Mouse (Mus musculus) ES-Bruce4 (cell line): ENCODE data around the gene Med21. TPM values are rescaled to one million over a fixed set of nuclear protein-coding genes. Genes with fewer than 3 reads are reported as not detected.

ENCODE experiments used
- H3K27ac ChIP-seq: 2 replicates; pipeline ENCODE4 v1.5.1; 2012; ENCODE audit warnings: low read length, inconsistent platforms; ENCODE audit not compliant: insufficient read depth
- H3K27me3 ChIP-seq: 2 replicates; pipeline ENCODE4 v1.6.1; 2012; ENCODE audit warnings: mild to moderate bottlenecking, low read length, inconsistent platforms; ENCODE audit not compliant: control insufficient read depth, poor library complexity, insufficient read depth, severe bottlenecking
- H3K36me3 ChIP-seq: 2 replicates; pipeline ENCODE4 v1.6.1; 2012; ENCODE audit warnings: inconsistent platforms, mild to moderate bottlenecking, low read length, moderate library complexity; ENCODE audit not compliant: control insufficient read depth, poor library complexity, insufficient read depth, severe bottlenecking
- H3K4me1 ChIP-seq: one replicate; pipeline ENCODE4 v1.8.1; 2011; ENCODE audit warnings: low read length; ENCODE audit not compliant: control insufficient read depth, insufficient read depth
- H3K4me3 ChIP-seq: 2 replicates; pipeline ENCODE4 v1.5.1; 2011; ENCODE audit warnings: low read depth, mild to moderate bottlenecking, low read length
- H3K9ac ChIP-seq: 2 replicates; pipeline ENCODE4 v1.6.1; 2012; ENCODE audit warnings: low read depth, mild to moderate bottlenecking, inconsistent platforms; ENCODE audit not compliant: poor library complexity, severe bottlenecking
- H3K9me3 ChIP-seq: replicated peaks from 2 replicates; pipeline ENCODE4 v1.6.1; 2012; ENCODE audit warnings: mild to moderate bottlenecking, low read length, inconsistent platforms; ENCODE audit not compliant: control insufficient read depth, poor library complexity, insufficient read depth, severe bottlenecking
- CTCF ChIP-seq: IDR thresholded peaks from one replicate; pipeline ENCODE4 v1.8.1; 2011; ENCODE audit warnings: low read depth, low read length
- EP300 ChIP-seq: IDR thresholded peaks from 2 replicates; pipeline ENCODE4 v1.6.1; 2011; ENCODE audit warnings: low read depth, low read length; ENCODE audit not compliant: insufficient read depth
- POLR2A ChIP-seq: IDR thresholded peaks from one replicate; pipeline ENCODE4 v1.8.1; 2011; ENCODE audit warnings: low read length; ENCODE audit not compliant: insufficient read depth
- polyA plus RNA-seq: library from polyadenylated mRNA; stranded (reverse); fragments of >200 nt; gene quantifications from 2 replicates; pipeline ENCODE4 v1.2.4, GENCODE M21; 2011; ENCODE audit warnings: low read depth; ENCODE audit not compliant: missing spikeins, insufficient read depth, insufficient read length

Med21 gene
- polyA plus RNA-seq, 1 experiment, result 92.1 TPM

- TF ChIP-seq CTCF, result no peak
- no peak for TF ChIP-seq POLR2A
- no peak for TF ChIP-seq EP300
- Histone ChIP-seq H3K9ac (no peak overlapping the region), H3K27me3 (no peaks in the 10 kb centered on the region), H3K36me3 (no peaks in the 10 kb centered on the region), H3K4me1 (no peaks in the 10 kb centered on the region), H3K4me3 (no peak overlapping the region), H3K27ac (no peak overlapping the region), H3K9me3 (peaks cover 21% of the 10 kb centered on the region)
These were observed 55.4 kb downstream of the Med21 start for GRCm38 (mm10) chr6:146697767-146698166.

GRCm38 (mm10) chr6:146698376-146698775, 56.0 kb downstream of the Med21 start:
- H3K4me1 ChIP-seq, result no peaks in the 10 kb centered on the region
- TF ChIP-seq EP300 (no peak), POLR2A (no peak), CTCF (no peak)
- H3K9ac ChIP-seq, result no peak overlapping the region
- no peaks in the 10 kb centered on the region for H3K36me3 ChIP-seq
- H3K27ac ChIP-seq, result no peak overlapping the region
- peaks cover 20% of the 10 kb centered on the region for H3K9me3 ChIP-seq
- H3K4me3 ChIP-seq, result no peak overlapping the region
- no peaks in the 10 kb centered on the region for H3K27me3 ChIP-seq

Other genes with a start within 250 kb of the Med21 start
- 2.0 and 3.6 TPM in 2 replicates for gene Itpr2, start 140.3 kb upstream of the Med21 start, polyA plus RNA-seq
- gene Fgfr1op2, start 65.3 kb upstream of the Med21 start, polyA plus RNA-seq, result 56.7 and 71.5 TPM in 2 replicates
- gene Ints13, start 64.7 kb upstream of the Med21 start, polyA plus RNA-seq, result 106 and 118 TPM in 2 replicates
- 39.1 and 46.1 TPM in 2 replicates for gene Tm7sf3, start 277 bp downstream of the Med21 start, polyA plus RNA-seq
- 19.7 and 20.3 TPM in 2 replicates for gene Stk38l, start 82.4 kb downstream of the Med21 start, polyA plus RNA-seq
- gene Arntl2, start 153.5 kb downstream of the Med21 start, polyA plus RNA-seq, result 18.6 and 19.5 TPM in 2 replicates
- gene Smco2, start 207.6 kb downstream of the Med21 start, polyA plus RNA-seq, result not detected in 2 replicates
- gene Ppfibp1, start 245.9 kb downstream of the Med21 start, polyA plus RNA-seq, result 66.1 and 66.6 TPM in 2 replicates